Mouse (Mus musculus) heart, postnatal 0 days (tissue): Measurements from ENCODE around the gene Btnl4. TPM values are rescaled to one million over a fixed set of nuclear protein-coding genes. Genes with fewer than 3 reads are reported as not detected.

Experiments used
- ATAC-seq: fragments of 200-750 bp; cut with Nextera tagmentation; 2 replicates; pipeline ENCODE4 v1.8.0; 2017; ENCODE audit warnings: low read depth, moderate number of reproducible peaks, moderate library complexity; ENCODE audit not compliant: insufficient read depth
- DNase-seq: peaks from one replicate; pipeline ENCODE4 v3.0.0-alpha.2; 2016; ENCODE audit warnings: low spot score
- H3K27ac ChIP-seq: fragments of 300-500 bp; sonication (generic); 2 replicates; pipeline ENCODE4 v1.5.1; 2014; ENCODE audit warnings: low read depth, mild to moderate bottlenecking
- H3K27me3 ChIP-seq: fragments of 300-500 bp; sonication (generic); 2 replicates; pipeline ENCODE4 v1.6.1; 2014; ENCODE audit warnings: low read length, mixed read lengths; ENCODE audit not compliant: control insufficient read depth, insufficient read depth
- H3K36me3 ChIP-seq: fragments of 300-500 bp; sonication (generic); replicated peaks from 2 replicates; pipeline ENCODE4 v1.6.1; 2014; ENCODE audit warnings: low read length, mixed read lengths; ENCODE audit not compliant: control insufficient read depth, insufficient read depth
- H3K4me1 ChIP-seq: fragments of 300-500 bp; sonication (generic); 2 replicates; pipeline ENCODE4 v1.6.1; 2014; ENCODE audit warnings: antibody characterized with exemption; ENCODE audit not compliant: control insufficient read depth, insufficient read depth
- H3K4me2 ChIP-seq: fragments of 300-500 bp; sonication (generic); 2 replicates; pipeline ENCODE4 v1.6.1; 2014; ENCODE audit warnings: low read depth, mild to moderate bottlenecking, low read length, moderate library complexity
- H3K4me3 ChIP-seq: fragments of 300-500 bp; sonication (generic); 2 replicates; pipeline ENCODE4 v1.5.1; 2014; ENCODE audit warnings: low read depth, low read length
- H3K9ac ChIP-seq: fragments of 300-500 bp; sonication (generic); replicated peaks from 2 replicates; pipeline ENCODE4 v1.6.1; 2014; ENCODE audit warnings: low read depth, low read length, mixed read lengths
- H3K9me3 ChIP-seq: fragments of 300-500 bp; sonication (generic); replicated peaks from 2 replicates; pipeline ENCODE4 v1.6.1; 2016; ENCODE audit warnings: low read length; ENCODE audit not compliant: control insufficient read depth
- CTCF ChIP-seq: IDR thresholded peaks from 2 replicates; pipeline ENCODE4 v1.5.1; 2016; ENCODE audit warnings: antibody characterized with exemption, control low read depth, low read depth
- EP300 ChIP-seq: IDR thresholded peaks from 2 replicates; pipeline ENCODE4 v1.6.1; 2016; ENCODE audit warnings: antibody characterized with exemption, low read depth
- WGBS: fragments of 180-500 bp; shearing (Covaris S2); extraction: QIAGEN DNeasy Blood & Tissue Kit; methylation state at CpG from one replicate; pipeline ENCODE4 v1.1.7; 2014; 5-methylcytosine and 5-hydroxymethylcytosine counted together
- polyA plus RNA-seq: library from polyadenylated mRNA; unstranded; fragments of >200 nt; fragmentation: Nextera tagmentation; extraction: Ambion mirVana; gene quantifications from 2 replicates; pipeline ENCODE4 v1.2.1, GENCODE M21; 2015
- total RNA-seq: library from RNA; depleted of rRNA; stranded (reverse); fragments of >200 nt; gene quantifications from 2 replicates; pipeline ENCODE4 v1.2.3, GENCODE M21; 2014; ENCODE audit warnings: low replicate concordance

The Btnl4 gene
- total and polyA plus RNA-seq, 2 experiments from 2014 or later, result not detected

- no peak for DNase-seq
- Histone ChIP-seq H3K9me3 (no peaks in the 10 kb centered on the region), H3K27me3 (no peaks in the 10 kb centered on the region), H3K4me2 (no peak overlapping the region), H3K4me3 (no peak overlapping the region), H3K9ac (no peak overlapping the region), H3K4me1 (no peaks in the 10 kb centered on the region), H3K36me3 (no peaks in the 10 kb centered on the region), H3K27ac (no peak overlapping the region)
- TF ChIP-seq CTCF, result no peak
- TF ChIP-seq EP300, result no peak
- 21% methylated on average over 6 of the region's 6 CpGs for WGBS
- no peak for ATAC-seq
Observed at GRCm38 (mm10) chr17:34448473-34449041, 28.6 kb downstream of the Btnl4 start.

GRCm38 (mm10) chr17:34441990-34442389 is 35.1 kb downstream of the Btnl4 start:
- Histone ChIP-seq H3K4me2 (no peak overlapping the region), H3K27ac (no peak overlapping the region), H3K9ac (no peak overlapping the region), H3K36me3 (no peaks in the 10 kb centered on the region), H3K4me3 (no peak overlapping the region), H3K9me3 (no peaks in the 10 kb centered on the region), H3K27me3 (no peaks in the 10 kb centered on the region), H3K4me1 (no peaks in the 10 kb centered on the region)
- 78% methylated on average over 7 of the region's 7 CpGs for WGBS
- TF ChIP-seq CTCF, result no peak
- no peak for TF ChIP-seq EP300
- DNase-seq (no peak), ATAC-seq (no peak)

GRCm38 (mm10) chr17:34439795-34440194 is 37.3 kb downstream of the Btnl4 start:
- Histone ChIP-seq H3K9me3 (no peaks in the 10 kb centered on the region), H3K9ac (no peak overlapping the region), H3K4me2 (no peak overlapping the region), H3K36me3 (no peaks in the 10 kb centered on the region), H3K4me3 (no peak overlapping the region), H3K27me3 (no peaks in the 10 kb centered on the region), H3K27ac (no peak overlapping the region), H3K4me1 (no peaks in the 10 kb centered on the region)
- 44% methylated on average over 3 of the region's 3 CpGs for WGBS
- DNase-seq (peak; percentile 50), ATAC-seq (no peak)
- peak; percentile 57 for TF ChIP-seq CTCF
- TF ChIP-seq EP300, result no peak

GRCm38 (mm10) chr17:34438588-34438987 is 38.5 kb downstream of the Btnl4 start:
- WGBS, result 10% methylated on average over 1 of the region's 1 CpGs
- no peak overlapping the region for H3K9ac ChIP-seq

GRCm38 (mm10) chr17:34437606-34438005 is 39.5 kb downstream of the Btnl4 start:
- H3K27me3 ChIP-seq, result no peaks in the 10 kb centered on the region
- H3K4me1 ChIP-seq, result no peaks in the 10 kb centered on the region
- DNase-seq, result no peak
- no peak overlapping the region for H3K4me3 ChIP-seq
- no peak overlapping the region for H3K9ac ChIP-seq
- H3K27ac ChIP-seq, result no peak overlapping the region
- WGBS, result 52% methylated on average over 7 of the region's 7 CpGs
- no peak for ATAC-seq
- H3K4me2 ChIP-seq, result no peak overlapping the region; the same call in 1 of the 2 replicates
- no peaks in the 10 kb centered on the region for H3K9me3 ChIP-seq
- no peaks in the 10 kb centered on the region for H3K36me3 ChIP-seq
- TF ChIP-seq CTCF (no peak), EP300 (no peak)

More at GRCm38 (mm10) chr17:34438588-34438987, 38.5 kb downstream of the Btnl4 start:
- no peak overlapping the region for H3K27ac ChIP-seq
- H3K36me3 ChIP-seq, result no peaks in the 10 kb centered on the region
- no peaks in the 10 kb centered on the region for H3K4me1 ChIP-seq
- no peaks in the 10 kb centered on the region for H3K27me3 ChIP-seq
- ATAC-seq, result no peak
- DNase-seq, result no peak
- H3K4me3 ChIP-seq, result no peak overlapping the region
- no peak overlapping the region for H3K4me2 ChIP-seq
- no peaks in the 10 kb centered on the region for H3K9me3 ChIP-seq
- no peak for TF ChIP-seq EP300
- TF ChIP-seq CTCF, result no peak

- no peak overlapping the region for H3K27ac ChIP-seq
- TF ChIP-seq EP300, result no peak
- TF ChIP-seq CTCF, result no peak
Observed at GRCm38 (mm10) chr17:34437120-34437519, 40.0 kb downstream of the Btnl4 start.

More at GRCm38 (mm10) chr17:34437120-34437519, 40.0 kb downstream of the Btnl4 start:
- H3K4me2 ChIP-seq, result no peak overlapping the region
- no peaks in the 10 kb centered on the region for H3K4me1 ChIP-seq
- DNase-seq, result no peak
- ATAC-seq, result no peak
- no peaks in the 10 kb centered on the region for H3K9me3 ChIP-seq
- H3K9ac ChIP-seq, result no peak overlapping the region
- no peaks in the 10 kb centered on the region for H3K27me3 ChIP-seq
- WGBS, result 49% methylated on average over 4 of the region's 4 CpGs
- H3K4me3 ChIP-seq, result no peak overlapping the region
- no peaks in the 10 kb centered on the region for H3K36me3 ChIP-seq
